Mouse (Mus musculus) C2C12 (cell line): ENCODE data around the gene Rasgef1b.

ENCODE experiments used
- CTCF ChIP-seq: IDR thresholded peaks from one replicate; pipeline ENCODE4 v1.5.1; 2011; ENCODE audit not compliant: control insufficient read depth, insufficient read depth, insufficient read length
- MYOG ChIP-seq: IDR thresholded peaks from one replicate; pipeline ENCODE4 v1.6.1; 2011; ENCODE audit not compliant: control insufficient read depth, insufficient read length; ENCODE audit errors: extremely low read depth

DNA sequence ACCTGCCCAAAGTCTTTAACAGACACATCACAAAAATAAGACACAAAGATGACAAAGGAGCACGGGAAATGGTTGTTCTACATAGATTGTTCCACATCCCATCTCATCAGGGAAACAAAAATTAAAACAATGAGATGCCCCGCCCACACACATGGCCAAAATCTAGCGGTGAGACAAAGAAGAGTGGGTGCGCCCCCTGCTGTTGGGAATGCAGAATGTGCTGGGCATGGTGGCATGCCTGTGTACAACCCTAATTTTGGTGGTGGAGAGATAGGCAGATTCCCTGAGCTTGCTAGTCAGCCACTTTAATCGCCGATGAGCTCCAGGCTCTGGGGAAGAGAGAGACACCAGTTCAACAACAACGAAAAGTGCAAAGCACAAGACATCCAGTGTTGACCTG lies 98.8 kb downstream of the Rasgef1b start:
- TF ChIP-seq CTCF (no peak), MYOG (no peak)
